Mouse (Mus musculus): ENCODE results near the gene Foxl1.

Gene Foxl1

DNA sequence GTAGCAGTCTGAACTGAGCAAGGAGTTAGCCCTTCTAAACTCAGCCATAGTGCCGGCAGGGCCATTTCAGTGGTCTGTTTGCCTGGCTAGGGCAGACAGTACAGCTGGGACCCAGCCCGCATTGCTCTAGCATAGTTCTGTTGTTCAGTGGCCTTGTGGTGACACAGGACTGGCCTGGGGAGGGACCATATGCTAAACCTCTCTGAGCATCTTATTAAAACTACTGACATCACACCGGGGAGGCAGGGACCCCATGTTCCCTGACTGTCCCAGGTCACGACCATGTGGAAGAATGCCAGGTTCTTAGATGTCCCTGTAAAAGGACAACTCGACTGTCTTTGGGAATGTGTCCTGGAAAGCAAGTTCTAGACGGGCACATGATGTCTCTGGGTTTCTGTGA is 35.6 kb upstream of the Foxl1 start:
- no peak for ATAC-seq (ENCODE audit: insufficient number of reproducible peaks, low FRiP score, low TSS enrichment)

GRCm38 (mm10) chr8:121092627-121093026 is 35.1 kb upstream of the Foxl1 start:
- peak; percentile 56; the same call in 1 of the 2 replicates for ATAC-seq (ENCODE audit: insufficient number of reproducible peaks, low FRiP score, low TSS enrichment)

GRCm38 (mm10) chr8:121093496-121093895 is 34.2 kb upstream of the Foxl1 start:
- ATAC-seq (ENCODE audit: insufficient number of reproducible peaks, low FRiP score, low TSS enrichment) = no peak

DNA sequence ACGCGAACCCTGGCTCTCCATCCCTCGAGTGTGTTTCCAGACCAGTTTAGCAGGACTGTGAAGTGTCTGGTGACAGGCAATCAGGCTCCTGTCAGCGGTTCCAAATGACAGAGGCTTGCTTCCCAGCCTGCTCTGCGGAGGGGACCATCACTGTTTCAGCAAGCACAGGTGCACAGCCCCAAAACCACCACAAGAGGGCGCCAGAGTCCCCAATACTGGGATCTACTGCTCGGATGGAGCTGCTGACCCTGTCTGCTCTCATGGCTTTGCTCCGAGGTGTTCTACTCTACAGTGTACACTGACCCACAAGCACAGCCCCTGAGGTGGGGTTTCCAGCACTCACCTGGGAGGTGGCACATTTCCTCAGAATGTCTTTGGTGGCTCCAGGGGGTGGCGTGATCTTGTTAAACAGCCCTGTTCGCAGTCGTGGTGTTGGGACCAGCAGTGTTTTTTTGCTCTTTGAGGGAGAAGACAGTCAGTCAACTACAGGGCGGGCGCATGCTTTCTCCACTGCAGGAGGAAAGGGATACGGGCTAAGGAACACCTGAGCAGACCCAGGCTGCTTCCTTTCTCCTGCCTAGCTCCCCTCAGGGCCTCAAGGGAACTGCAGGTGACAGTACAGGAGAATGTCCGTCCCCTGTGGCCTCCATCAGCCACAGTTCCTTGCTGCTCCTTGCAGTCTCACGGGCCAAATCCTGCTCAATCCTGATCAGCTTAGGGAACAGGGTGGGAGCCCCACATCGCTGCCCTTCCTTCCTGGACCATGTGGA is 23.5 kb upstream of the Foxl1 start:
- ATAC-seq (ENCODE audit: insufficient number of reproducible peaks, low FRiP score, low TSS enrichment) = peak; percentile 24; the same call in 1 of the 2 replicates

- ATAC-seq (ENCODE audit: insufficient number of reproducible peaks, low FRiP score, low TSS enrichment) = peak; percentile 88
Measured at GRCm38 (mm10) chr8:121107668-121108656, 19.8 kb upstream of the Foxl1 start, which contains the start of gene Mthfsd. Gene Mthfsd (minus strand): TSS chr8:121108392.

GRCm38 (mm10) chr8:121108657-121109056 is 19.1 kb upstream of the Foxl1 start:
- ATAC-seq (ENCODE audit: insufficient number of reproducible peaks, low FRiP score, low TSS enrichment) = no peak

DNA sequence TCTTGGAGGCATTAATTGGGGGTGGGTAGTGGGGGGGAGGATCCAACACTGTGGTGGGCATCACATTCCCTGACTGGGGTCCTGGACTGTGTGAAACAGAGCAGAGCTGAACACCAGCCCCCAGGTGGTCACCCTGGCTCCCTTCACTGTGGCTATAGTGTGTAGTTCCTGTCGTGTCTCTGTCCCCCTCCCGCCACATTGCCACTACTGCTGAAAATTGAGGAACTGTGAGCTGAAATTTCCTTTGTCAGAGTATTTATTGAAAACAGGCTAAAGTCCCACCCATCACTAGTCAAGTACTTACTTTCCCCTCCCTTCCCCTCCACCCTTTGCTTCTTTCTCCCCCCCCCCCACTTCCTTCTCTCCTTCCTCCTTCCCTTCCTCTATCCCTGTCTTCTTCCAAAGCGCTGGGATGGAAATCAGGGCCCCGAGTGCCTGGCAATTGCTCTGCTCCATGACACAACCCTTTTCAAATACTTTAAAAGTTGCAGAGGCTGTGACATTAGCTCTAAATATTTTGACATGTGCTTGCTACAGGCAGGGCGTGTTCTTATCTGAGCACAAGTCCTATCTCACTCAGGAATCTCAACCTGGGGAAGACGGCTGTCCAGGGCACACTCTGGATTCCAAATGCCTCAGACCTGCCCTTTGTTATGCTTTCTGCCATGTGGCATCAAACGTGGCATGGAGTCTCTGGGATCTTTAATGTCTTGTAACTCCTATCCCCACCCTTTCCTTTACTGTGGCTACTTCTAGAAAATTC is 16.4 kb upstream of the Foxl1 start:
- ATAC-seq (ENCODE audit: insufficient number of reproducible peaks, low FRiP score, low TSS enrichment) = no peak

DNA sequence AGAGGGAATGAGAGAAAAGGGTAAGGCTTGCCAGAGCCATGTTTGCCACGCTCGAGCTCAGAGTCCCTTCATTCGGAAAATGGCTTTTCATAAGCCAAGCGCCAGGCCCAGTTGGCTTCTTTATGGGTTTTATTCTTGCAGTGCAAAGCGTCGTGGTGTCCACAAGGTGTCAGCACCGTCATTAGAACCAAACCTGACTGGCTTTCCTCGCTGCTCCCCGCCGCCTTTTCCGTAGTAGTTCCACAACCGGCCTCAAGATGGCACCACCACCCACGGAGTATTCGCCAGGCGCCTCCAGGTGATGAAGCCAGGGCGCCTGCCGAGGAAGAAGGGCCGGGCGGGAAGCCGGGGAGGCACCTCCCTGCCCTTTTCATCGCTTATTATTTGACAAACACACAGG is 14.5 kb upstream of the Foxl1 start:
- ATAC-seq (ENCODE audit: insufficient number of reproducible peaks, low FRiP score, low TSS enrichment) = peak; percentile 69

- ATAC-seq (ENCODE audit: insufficient number of reproducible peaks, low FRiP score, low TSS enrichment) = no peak
Measured at GRCm38 (mm10) chr8:121115136-121115535, 12.6 kb upstream of the Foxl1 start.

DNA sequence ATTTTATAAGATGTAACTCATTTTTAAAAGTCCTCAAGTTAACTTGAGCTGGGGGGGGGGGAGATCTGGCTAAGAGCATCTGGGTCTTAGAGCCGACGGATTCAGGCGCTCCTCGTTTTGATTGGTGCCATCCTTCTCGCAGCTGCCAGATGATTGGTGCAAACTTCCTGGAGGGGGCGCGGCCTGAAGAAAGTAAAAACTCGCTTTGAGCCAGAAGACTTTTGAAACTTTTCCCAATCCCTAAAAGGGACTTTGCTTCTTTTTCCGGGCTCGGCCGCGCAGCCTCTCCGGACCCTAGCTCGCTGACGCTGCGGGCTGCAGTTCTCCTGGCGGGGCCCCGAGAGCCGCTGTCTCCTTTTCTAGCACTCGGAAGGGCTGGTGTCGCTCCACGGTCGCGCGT is 11.8 kb upstream of the Foxl1 start, which contains the start of gene Foxc2:
Gene Foxc2, plus strand, starts transcription at position 224 of the 400 bp plus-strand sequence.
- ATAC-seq (ENCODE audit: insufficient number of reproducible peaks, low FRiP score, low TSS enrichment) = no peak

GRCm38 (mm10) chr8:121116591-121117185 is 11.1 kb upstream of the Foxl1 start:
- ATAC-seq (ENCODE audit: insufficient number of reproducible peaks, low FRiP score, low TSS enrichment) = no peak

- no peak for ATAC-seq (ENCODE audit: insufficient number of reproducible peaks, low FRiP score, low TSS enrichment)
Measured at GRCm38 (mm10) chr8:121117186-121117651, 10.5 kb upstream of the Foxl1 start.

DNA sequence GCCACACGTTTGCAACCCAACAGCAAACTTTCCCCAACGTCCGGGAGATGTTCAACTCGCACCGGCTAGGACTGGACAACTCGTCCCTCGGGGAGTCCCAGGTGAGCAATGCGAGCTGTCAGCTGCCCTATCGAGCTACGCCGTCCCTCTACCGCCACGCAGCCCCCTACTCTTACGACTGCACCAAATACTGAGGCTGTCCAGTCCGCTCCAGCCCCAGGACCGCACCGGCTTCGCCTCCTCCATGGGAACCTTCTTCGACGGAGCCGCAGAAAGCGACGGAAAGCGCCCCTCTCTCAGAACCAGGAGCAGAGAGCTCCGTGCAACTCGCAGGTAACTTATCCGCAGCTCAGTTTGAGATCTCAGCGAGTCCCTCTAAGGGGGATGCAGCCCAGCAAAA is 9.8 kb upstream of the Foxl1 start:
- ATAC-seq (ENCODE audit: insufficient number of reproducible peaks, low FRiP score, low TSS enrichment) = no peak

GRCm38 (mm10) chr8:121118634-121119420 is 8.9 kb upstream of the Foxl1 start:
- ATAC-seq (ENCODE audit: insufficient number of reproducible peaks, low FRiP score, low TSS enrichment) = no peak

GRCm38 (mm10) chr8:121119635-121120455 is 7.9 kb upstream of the Foxl1 start:
- no peak for ATAC-seq (ENCODE audit: insufficient number of reproducible peaks, low FRiP score, low TSS enrichment)

DNA sequence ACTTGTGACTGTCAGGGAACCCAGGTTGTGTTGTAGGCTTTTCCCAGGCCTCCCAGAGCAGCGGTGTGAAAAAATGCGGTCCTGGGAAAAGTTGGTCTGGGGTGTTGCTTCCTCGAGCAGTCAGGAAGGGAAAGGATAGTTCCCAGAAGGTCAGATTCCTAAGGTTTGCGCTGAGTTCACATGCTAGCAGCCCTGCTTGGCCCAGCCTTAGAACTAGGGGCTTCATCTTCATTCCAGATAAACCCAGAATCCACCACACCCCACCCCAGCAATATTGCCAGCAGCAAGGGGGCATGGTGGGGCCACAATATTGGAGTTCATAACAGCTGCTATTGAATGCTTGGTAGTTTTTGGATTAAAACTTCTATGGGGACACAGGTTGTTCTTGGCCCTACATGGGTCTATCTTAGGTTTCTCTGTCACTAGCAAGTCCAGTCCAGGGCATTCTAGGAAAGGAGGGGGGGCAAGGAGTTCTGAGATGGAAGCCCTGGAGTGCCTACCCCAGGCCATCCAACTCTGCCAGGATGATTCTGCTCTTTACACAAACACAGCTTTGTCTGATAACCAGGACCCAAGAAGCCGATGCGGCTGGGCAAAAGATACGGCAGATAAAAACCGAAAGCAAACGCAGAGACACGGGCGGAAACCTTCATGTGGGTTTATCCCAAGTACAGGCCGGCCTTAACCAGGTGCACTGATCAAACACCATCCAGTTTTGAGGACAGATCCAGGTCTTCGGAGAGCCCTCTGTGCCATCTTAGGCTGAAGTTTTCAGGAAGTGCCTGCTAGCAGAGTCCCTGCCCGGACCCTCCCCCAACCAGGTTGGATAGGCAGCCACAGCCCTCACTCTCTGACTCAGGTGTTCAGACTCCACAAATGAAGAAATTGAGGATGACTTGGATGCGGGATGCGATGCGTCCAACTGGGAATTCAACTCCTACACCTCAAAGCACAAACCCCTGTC is 7.0 kb upstream of the Foxl1 start:
- no peak for ATAC-seq (ENCODE audit: insufficient number of reproducible peaks, low FRiP score, low TSS enrichment)

GRCm38 (mm10) chr8:121121704-121122103 is 6.0 kb upstream of the Foxl1 start:
- ATAC-seq (ENCODE audit: insufficient number of reproducible peaks, low FRiP score, low TSS enrichment) = no peak

Data from cerebellum, adult (tissue).